Comparison of ENCODE assay signal across 19 mouse cellular contexts in genomic region chr8:7026247-7026844, GRCm38 (mm10).
"Had no signal": no experiment of that assay in that cellular context is flagged by ENCODE, and none has a peak within 500 bp of the region (broad histone marks: within the 10 kb centered on the region; RNA-seq: fewer than 3 reads in every experiment).

No protein-coding gene starts in this region.

- ATAC-seq: inflammation-experienced regulatory T-cells, adult 6 months; intestine, embryonic 16.5 days had no signal

- DNase-seq: kidney, adult 2 months; kidney, postnatal 36 days; layer of hippocampus, adult 9-11 months; liver; liver, embryonic 13.5 days; lung, postnatal 14 days; lung, postnatal 4 days; midbrain, embryonic 14.5 days; right cerebral cortex, postnatal 25 days; spleen, adult 18-20 months; thymus, postnatal 25 days had no signal

- H3K9me3 ChIP-seq: lung, embryonic 15.5 days; neural tube, embryonic 12.5 days; neural tube, embryonic 15.5 days; stomach, embryonic 15.5 days had no signal

- H3K4me1 ChIP-seq: liver, embryonic 13.5 days; lung, embryonic 15.5 days; neural tube, embryonic 12.5 days; neural tube, embryonic 15.5 days; stomach, embryonic 15.5 days had no signal

- H3K4me3 ChIP-seq: layer of hippocampus, adult 2 months; liver, embryonic 13.5 days; lung, embryonic 15.5 days; neural tube, embryonic 12.5 days; neural tube, embryonic 15.5 days; stomach, embryonic 15.5 days had no signal

- H3K4me2 ChIP-seq: liver, embryonic 13.5 days; lung, embryonic 15.5 days; midbrain, embryonic 11.5 days; neural tube, embryonic 12.5 days; neural tube, embryonic 15.5 days; stomach, embryonic 15.5 days had no signal

- H3K27me3 ChIP-seq: liver, embryonic 13.5 days; lung, embryonic 15.5 days; neural tube, embryonic 12.5 days; neural tube, embryonic 15.5 days; stomach, embryonic 15.5 days had no signal

- H3K9ac ChIP-seq: liver, embryonic 13.5 days; lung, embryonic 15.5 days; neural tube, embryonic 12.5 days; neural tube, embryonic 15.5 days; stomach, embryonic 15.5 days had no signal

- H3K36me3 ChIP-seq: liver, embryonic 13.5 days; lung, embryonic 15.5 days; neural tube, embryonic 12.5 days; neural tube, embryonic 15.5 days; stomach, embryonic 15.5 days had no signal

- H3K27ac ChIP-seq: layer of hippocampus, adult 2 months; liver, embryonic 13.5 days; lung, embryonic 15.5 days; neural tube, embryonic 12.5 days; neural tube, embryonic 15.5 days; stomach, embryonic 15.5 days had no signal
